Mouse (Mus musculus): ENCODE measurements at regions not wholly inside any gene's neighbourhood (a gene's known extent, or its start where the extent isn't known, plus 50 kb on each side); places are given as distances from the start of the nearest gene placed in this dataset.

GRCm38 (mm10) chr11:20961626-20962025, 129.5 kb upstream of the Peli1 start:
- Histone ChIP-seq H3K4me1 (no peaks in the 10 kb centered on the region), H3K36me3 (no peaks in the 10 kb centered on the region), H3K9ac (replicated peaks) (no peak overlapping the region), H3K4me3 (no peak overlapping the region), H3K4me2 (replicated peaks) (no peak overlapping the region), H3K9me3 (no peaks in the 10 kb centered on the region), H3K27me3 (0 out of 2 replicates have a peak, but pooled peaks cover under 1% of the 10 kb centered on the region), H3K27ac (replicated peaks) (no peak overlapping the region)
- ATAC-seq (ENCODE audit: low FRiP score, low read depth), result no peak
- 85% methylated on average over 2 of the region's 2 CpGs for WGBS

- Histone ChIP-seq H3K9me3 (no peaks in the 10 kb centered on the region), H3K4me3 (no peak overlapping the region), H3K27me3 (no peaks in the 10 kb centered on the region), H3K4me1 (peaks cover 12% of the 10 kb centered on the region; the same call in 1 of the 2 replicates), H3K9ac (replicated peaks) (no peak overlapping the region), H3K27ac (replicated peaks) (no peak overlapping the region), H3K4me2 (replicated peaks) (no peak overlapping the region), H3K36me3 (no peaks in the 10 kb centered on the region)
- 84% methylated on average over 8 of the region's 8 CpGs for WGBS
- ATAC-seq (ENCODE audit: low FRiP score, low read depth), result no peak
These were observed 125.4 kb upstream of the Peli1 start for GRCm38 (mm10) chr11:20965575-20966239.

- no peaks in the 10 kb centered on the region for H3K36me3 ChIP-seq
- no peaks in the 10 kb centered on the region for H3K9me3 ChIP-seq
- H3K4me1 ChIP-seq, result peaks cover 12% of the 10 kb centered on the region; the same call in 1 of the 2 replicates
- peak overlapping the region; percentile 64 for H3K27ac ChIP-seq (replicated peaks)
- 24% methylated on average over 3 of the region's 3 CpGs for WGBS
- H3K4me3 ChIP-seq, result no peak overlapping the region
- no peak overlapping the region for H3K9ac ChIP-seq (replicated peaks)
- no peaks in the 10 kb centered on the region for H3K27me3 ChIP-seq
- ATAC-seq (ENCODE audit: low FRiP score, low read depth), result peak; percentile 77
- no peak overlapping the region for H3K4me2 ChIP-seq (replicated peaks)
These were observed 123.6 kb upstream of the Peli1 start for GRCm38 (mm10) chr11:20967321-20967984.

- peak; percentile 69 for ATAC-seq (ENCODE audit: low FRiP score, low read depth)
- 30% methylated on average over 2 of the region's 2 CpGs for WGBS
- Histone ChIP-seq H3K36me3 (no peaks in the 10 kb centered on the region), H3K9ac (replicated peaks) (no peak overlapping the region), H3K27me3 (no peaks in the 10 kb centered on the region), H3K27ac (replicated peaks) (peak overlapping the region; percentile 73), H3K9me3 (no peaks in the 10 kb centered on the region), H3K4me2 (replicated peaks) (no peak overlapping the region), H3K4me1 (peaks cover 12% of the 10 kb centered on the region; the same call in 1 of the 2 replicates), H3K4me3 (no peak overlapping the region)
These were observed 122.8 kb upstream of the Peli1 start for GRCm38 (mm10) chr11:20968341-20968740.

- no peak overlapping the region for H3K27ac ChIP-seq (replicated peaks)
- H3K36me3 ChIP-seq, result no peaks in the 10 kb centered on the region
- H3K4me2 ChIP-seq (replicated peaks), result no peak overlapping the region
- H3K9me3 ChIP-seq, result no peaks in the 10 kb centered on the region
- H3K27me3 ChIP-seq, result no peaks in the 10 kb centered on the region
- 85% methylated on average over 3 of the region's 3 CpGs for WGBS
- H3K9ac ChIP-seq (replicated peaks), result no peak overlapping the region
- H3K4me1 ChIP-seq, result 0 out of 2 replicates have a peak, but pooled peaks cover 4% of the 10 kb centered on the region
- no peak overlapping the region for H3K4me3 ChIP-seq
- no peak for ATAC-seq (ENCODE audit: low FRiP score, low read depth)
These were observed 118.0 kb upstream of the Peli1 start for GRCm38 (mm10) chr11:20973141-20973540.

GRCm38 (mm10) chr11:20981588-20981987, 109.5 kb upstream of the Peli1 start:
- Histone ChIP-seq H3K27me3 (no peaks in the 10 kb centered on the region), H3K9ac (replicated peaks) (no peak overlapping the region), H3K4me3 (no peak overlapping the region), H3K4me2 (replicated peaks) (no peak overlapping the region), H3K9me3 (no peaks in the 10 kb centered on the region), H3K4me1 (peaks cover 6% of the 10 kb centered on the region; the same call in 1 of the 2 replicates), H3K27ac (replicated peaks) (no peak overlapping the region), H3K36me3 (no peaks in the 10 kb centered on the region)
- 95% methylated on average over 2 of the region's 2 CpGs for WGBS
- ATAC-seq (ENCODE audit: low FRiP score, low read depth), result no peak

GRCm38 (mm10) chr11:20982010-20982409, 109.1 kb upstream of the Peli1 start:
- no peaks in the 10 kb centered on the region for H3K27me3 ChIP-seq
- WGBS, result 77% methylated on average over 1 of the region's 1 CpGs
- H3K9me3 ChIP-seq, result no peaks in the 10 kb centered on the region
- no peak overlapping the region for H3K4me2 ChIP-seq (replicated peaks)
- H3K4me1 ChIP-seq, result peaks cover 6% of the 10 kb centered on the region; the same call in 1 of the 2 replicates
- no peak overlapping the region for H3K4me3 ChIP-seq
- H3K27ac ChIP-seq (replicated peaks), result no peak overlapping the region
- H3K9ac ChIP-seq (replicated peaks), result no peak overlapping the region
- H3K36me3 ChIP-seq, result no peaks in the 10 kb centered on the region
- no peak for ATAC-seq (ENCODE audit: low FRiP score, low read depth)

GRCm38 (mm10) chr11:20982500-20982899, 108.6 kb upstream of the Peli1 start:
- Histone ChIP-seq H3K27me3 (no peaks in the 10 kb centered on the region), H3K4me3 (no peak overlapping the region), H3K4me2 (replicated peaks) (no peak overlapping the region), H3K36me3 (no peaks in the 10 kb centered on the region), H3K9ac (replicated peaks) (no peak overlapping the region), H3K4me1 (peaks cover 6% of the 10 kb centered on the region; the same call in 1 of the 2 replicates), H3K9me3 (no peaks in the 10 kb centered on the region), H3K27ac (replicated peaks) (no peak overlapping the region)
- ATAC-seq (ENCODE audit: low FRiP score, low read depth), result no peak
- 87% methylated on average over 6 of the region's 6 CpGs for WGBS

- H3K4me2 ChIP-seq (replicated peaks), result no peak overlapping the region
- H3K4me1 ChIP-seq, result peaks cover 6% of the 10 kb centered on the region; the same call in 1 of the 2 replicates
- no peak overlapping the region for H3K27ac ChIP-seq (replicated peaks)
- H3K9me3 ChIP-seq, result no peaks in the 10 kb centered on the region
- H3K9ac ChIP-seq (replicated peaks), result no peak overlapping the region
- H3K27me3 ChIP-seq, result no peaks in the 10 kb centered on the region; the same call in 1 of the 2 replicates
- H3K36me3 ChIP-seq, result no peaks in the 10 kb centered on the region
- ATAC-seq (ENCODE audit: low FRiP score, low read depth), result no peak
- whole genome bisulfite sequencing, result 55% methylated on average over 6 of the region's 6 CpGs
- H3K4me3 ChIP-seq, result no peak overlapping the region
These were observed 105.9 kb upstream of the Peli1 start for GRCm38 (mm10) chr11:20985069-20985759.

- Histone ChIP-seq H3K9ac (replicated peaks) (no peak overlapping the region), H3K4me3 (no peak overlapping the region), H3K27ac (replicated peaks) (no peak overlapping the region), H3K9me3 (no peaks in the 10 kb centered on the region), H3K27me3 (no peaks in the 10 kb centered on the region; the same call in 1 of the 2 replicates), H3K36me3 (no peaks in the 10 kb centered on the region), H3K4me2 (replicated peaks) (no peak overlapping the region), H3K4me1 (peaks cover 6% of the 10 kb centered on the region; the same call in 1 of the 2 replicates)
- ATAC-seq (ENCODE audit: low FRiP score, low read depth), result no peak
- WGBS, result 45% methylated on average over 4 of the region's 4 CpGs
These were observed 105.3 kb upstream of the Peli1 start for GRCm38 (mm10) chr11:20985771-20986170.

GRCm38 (mm10) chr11:20987171-20987815, 103.8 kb upstream of the Peli1 start:
- Histone ChIP-seq H3K27ac (replicated peaks) (no peak overlapping the region; the same call in 1 of the 2 replicates), H3K4me1 (peaks cover 6% of the 10 kb centered on the region; the same call in 1 of the 2 replicates), H3K36me3 (no peaks in the 10 kb centered on the region), H3K4me3 (no peak overlapping the region), H3K4me2 (replicated peaks) (no peak overlapping the region), H3K27me3 (no peaks in the 10 kb centered on the region; the same call in 1 of the 2 replicates), H3K9ac (replicated peaks) (no peak overlapping the region), H3K9me3 (no peaks in the 10 kb centered on the region)
- peak; percentile 52 for ATAC-seq (ENCODE audit: low FRiP score, low read depth)
- 67% methylated on average over 5 of the region's 5 CpGs for WGBS
